Mouse (Mus musculus) ES-CJ7 (cell line): ENCODE results near the gene Tmod3.

Source experiments
- DNase-seq: peaks from one replicate; pipeline ENCODE4 v3.0.0; 2011; ENCODE audit warnings: low read depth, low spot score

Tmod3 gene

GRCm38 (mm10) chr9:75559512-75560012, at the start of gene Tmod3:
Gene Tmod3, minus strand, starts transcription at chr9:75559657.
- DNase-seq: peak; percentile 96

- DNase-seq: no peak
Measured at GRCm38 (mm10) chr9:75607496-75607895, 48.0 kb upstream of the Tmod3 start.

GRCm38 (mm10) chr9:75601510-75601909, 42.1 kb upstream of the Tmod3 start:
- DNase-seq: no peak

- no peak for DNase-seq
Measured at GRCm38 (mm10) chr9:75600166-75600934, 40.9 kb upstream of the Tmod3 start.

GRCm38 (mm10) chr9:75599191-75599841, 39.9 kb upstream of the Tmod3 start:
- DNase-seq: no peak

GRCm38 (mm10) chr9:75597596-75597995, 38.1 kb upstream of the Tmod3 start:
- no peak for DNase-seq

- DNase-seq: no peak
Measured at GRCm38 (mm10) chr9:75597036-75597435, 37.6 kb upstream of the Tmod3 start.

- no peak for DNase-seq
Measured at GRCm38 (mm10) chr9:75593481-75593880, 34.0 kb upstream of the Tmod3 start.

GRCm38 (mm10) chr9:75589850-75590790, 30.7 kb upstream of the Tmod3 start:
- DNase-seq: no peak

GRCm38 (mm10) chr9:75581694-75582350, 22.4 kb upstream of the Tmod3 start:
- peak; percentile 47 for DNase-seq

GRCm38 (mm10) chr9:75579321-75579720, 19.9 kb upstream of the Tmod3 start:
- DNase-seq: no peak

- no peak for DNase-seq
Measured at GRCm38 (mm10) chr9:75571036-75571942, 11.8 kb upstream of the Tmod3 start.

- DNase-seq: no peak
Measured at GRCm38 (mm10) chr9:75568399-75568798, 8.9 kb upstream of the Tmod3 start.

- DNase-seq: peak; percentile 72
Measured at GRCm38 (mm10) chr9:75564892-75565291, 5.4 kb upstream of the Tmod3 start.

- DNase-seq: no peak
Measured at GRCm38 (mm10) chr9:75563622-75564021, 4.2 kb upstream of the Tmod3 start.

GRCm38 (mm10) chr9:75563176-75563575, 3.7 kb upstream of the Tmod3 start:
- no peak for DNase-seq

GRCm38 (mm10) chr9:75561040-75561669, 1.7 kb upstream of the Tmod3 start:
- DNase-seq: no peak

GRCm38 (mm10) chr9:75560353-75560752, 896 bp upstream of the Tmod3 start:
- no peak for DNase-seq

GRCm38 (mm10) chr9:75558812-75559511, 495 bp downstream of the Tmod3 start:
- DNase-seq: peak; percentile 35
